ENCODE assay signal across 8 mouse cellular contexts in the genomic region with DNA sequence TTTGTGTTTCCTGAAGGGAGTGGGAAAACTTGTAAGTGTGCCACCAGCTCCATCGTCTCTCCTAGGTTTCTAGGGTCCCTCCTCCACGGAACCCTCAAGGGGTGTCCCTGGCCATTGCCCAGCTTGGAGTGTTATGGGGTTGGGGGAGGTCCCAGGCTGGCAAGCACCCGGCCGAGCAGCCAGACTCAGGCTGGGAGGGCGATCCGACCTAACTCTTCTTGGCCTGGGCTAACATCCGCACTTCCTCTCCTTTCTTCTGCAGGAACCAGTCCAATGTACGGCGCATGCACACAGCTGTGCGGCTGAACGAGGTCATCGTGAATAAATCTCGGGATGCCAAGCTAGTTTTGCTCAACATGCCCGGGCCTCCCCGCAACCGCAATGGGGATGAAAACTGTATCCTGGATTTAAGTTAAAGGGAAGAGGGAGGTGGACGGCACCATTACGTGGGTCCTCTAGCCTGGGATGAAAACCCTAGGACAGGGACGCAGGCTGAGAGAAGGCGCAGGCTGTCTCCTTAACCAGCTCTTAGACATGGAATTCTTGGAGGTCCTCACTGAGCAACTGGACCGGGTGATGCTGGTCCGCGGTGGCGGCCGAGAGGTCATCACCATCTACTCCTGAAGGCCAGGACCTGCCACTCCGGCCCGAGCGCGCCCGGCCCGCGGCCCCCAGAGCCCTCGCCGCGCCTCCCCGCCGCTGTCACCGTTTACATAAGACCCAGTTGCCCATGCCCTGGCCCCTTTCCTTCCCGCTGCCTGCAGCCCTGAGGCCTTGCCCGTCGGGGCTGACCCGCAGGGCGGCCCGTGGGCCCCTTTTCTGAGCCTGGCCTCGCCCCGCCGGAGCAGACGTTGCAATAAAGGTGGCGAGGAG. TPM values are rescaled to one million over a fixed set of nuclear protein-coding genes. Genes with fewer than 3 reads are reported as not detected.
DNase-seq lines count a peak whose midpoint lies in the region; ATAC-seq and TF ChIP-seq lines count a peak whose summit lies in the region.

No protein-coding gene starts in this region.

- 13% methylated on average over 49 of the region's 49 CpGs for WGBS in heart, embryonic 10.5 days
- 10% methylated on average over 49 of the region's 49 CpGs for WGBS in limb, embryonic 15.5 days
- WGBS in small intestine, adult 2 months: 13% methylated on average over 49 of the region's 49 CpGs

- no peak for TF ChIP-seq POLR2A in testis, adult 2 months (IDR thresholded peaks at IDR 0.05; ENCODE audit: control insufficient read depth, low read depth, low read length)
- no peak for TF ChIP-seq POLR2A in small intestine, adult 2 months (IDR thresholded peaks at IDR 0.05; ENCODE audit: low read depth, low read length)

- peak overlapping the region; percentile 15; the same call in 1 of the 2 replicates for H3K9ac ChIP-seq in limb, embryonic 15.5 days

- intact Hi-C loops in left cerebral cortex, postnatal 36 days (cut with DNase I): no loop called here

- H3K9me3 ChIP-seq in heart, embryonic 10.5 days: no peaks in the 10 kb centered on the region
- H3K9me3 ChIP-seq in limb, embryonic 15.5 days: no peaks in the 10 kb centered on the region

- H3K27me3 ChIP-seq in testis, adult 2 months (ENCODE audit: control insufficient read depth, insufficient read depth, low read length): no peaks in the 10 kb centered on the region
- H3K27me3 ChIP-seq in heart, embryonic 10.5 days (ENCODE audit: insufficient read depth, poor library complexity, severe bottlenecking): peaks cover 86% of the 10 kb centered on the region
- peaks cover 69% of the 10 kb centered on the region for H3K27me3 ChIP-seq in limb, embryonic 15.5 days
- H3K27me3 ChIP-seq in small intestine, adult 2 months (ENCODE audit: control insufficient read depth, insufficient read depth, low read length): 0 out of 2 replicates have a peak, but pooled peaks cover 7% of the 10 kb centered on the region

- H3K27ac ChIP-seq in testis, adult 2 months (ENCODE audit: control insufficient read depth, insufficient read depth, low read depth, low read length): no peak overlapping the region
- H3K27ac ChIP-seq in heart, embryonic 10.5 days: no peak overlapping the region; the same call in 1 of the 2 replicates
- no peak overlapping the region for H3K27ac ChIP-seq in limb, embryonic 15.5 days
- H3K27ac ChIP-seq in small intestine, adult 2 months (ENCODE audit: insufficient read depth, low read depth, low read length): no peak overlapping the region

- peaks cover 5% of the 10 kb centered on the region for H3K36me3 ChIP-seq in testis, adult 2 months (ENCODE audit: control insufficient read depth, insufficient read depth, low read length)
- H3K36me3 ChIP-seq in heart, embryonic 10.5 days: peaks cover 36% of the 10 kb centered on the region
- H3K36me3 ChIP-seq in limb, embryonic 15.5 days: peaks cover 30% of the 10 kb centered on the region
- H3K36me3 ChIP-seq in small intestine, adult 2 months (ENCODE audit: control insufficient read depth, insufficient read depth, low read length): peaks cover 20% of the 10 kb centered on the region

- H3K4me3 ChIP-seq in testis, adult 2 months (ENCODE audit: control insufficient read depth, low read depth, low read length): peak overlapping the region; percentile 9; the same call in 1 of the 2 replicates
- peak overlapping the region; percentile 58 for H3K4me3 ChIP-seq in heart, embryonic 10.5 days
- H3K4me3 ChIP-seq in limb, embryonic 15.5 days: peak overlapping the region; percentile 36
- H3K4me3 ChIP-seq in small intestine, adult 2 months (ENCODE audit: low read depth, low read length): peak overlapping the region; percentile 44; the same call in 1 of the 2 replicates

- no peak for TF ChIP-seq CTCF in testis, adult 2 months (IDR thresholded peaks at IDR 0.05; ENCODE audit: control insufficient read depth, insufficient read depth, insufficient replicate concordance, low read depth, low read length)
- TF ChIP-seq CTCF in small intestine, adult 2 months (IDR thresholded peaks at IDR 0.05; ENCODE audit: extremely low read depth, insufficient read length, insufficient replicate concordance, low read depth, low read length): no peak

- peak overlapping the region; percentile 77 for H3K4me2 ChIP-seq in limb, embryonic 15.5 days

- ATAC-seq in limb, embryonic 15.5 days (ENCODE audit: insufficient number of reproducible peaks, low FRiP score, low TSS enrichment, low read depth): no peak
- ATAC-seq in erythroblast, adult 5-6 weeks (replicated peaks; ENCODE audit: low FRiP score, poor library complexity, severe bottlenecking): no peak

- DNase-seq in testis, postnatal 14 days (ENCODE audit: low spot score): no peak
- no peak for DNase-seq in heart, embryonic 10.5 days (ENCODE audit: low spot score)
- DNase-seq in left cerebral cortex, postnatal 36 days (ENCODE audit: low spot score in 2 of 2): no peak
- DNase-seq in adrenal gland, postnatal 25 days: no peak

- peaks cover 18% of the 10 kb centered on the region for H3K4me1 ChIP-seq in testis, adult 2 months (ENCODE audit: control insufficient read depth, insufficient read depth, low read length)
- H3K4me1 ChIP-seq in heart, embryonic 10.5 days: peaks cover 19% of the 10 kb centered on the region
- peaks cover 21% of the 10 kb centered on the region for H3K4me1 ChIP-seq in limb, embryonic 15.5 days
- H3K4me1 ChIP-seq in small intestine, adult 2 months (ENCODE audit: control insufficient read depth, insufficient read depth, insufficient read length, low read length): peaks cover 6% of the 10 kb centered on the region

RNA-seq across cellular contexts. Expression of gene Slc12a5, which starts 36.5 kb away (rescaled TPM):
- 15.9 and 16.6 TPM in 2 replicates for polyA plus RNA-seq in testis, adult 2 months (2012; rRNA removed)
- 0.74 and 0.92 TPM in 2 replicates for polyA plus RNA-seq in heart, embryonic 10.5 days (2016; fragmentation: Nextera tagmentation; extraction: Ambion mirVana)
- 0.51 and 0.97 TPM in 2 replicates for polyA plus RNA-seq in limb, embryonic 15.5 days (2015; fragmentation: Nextera tagmentation; extraction: Ambion mirVana)
- 0.57 and 0.60 TPM in 2 replicates for polyA plus RNA-seq in small intestine, adult 2 months (2012; rRNA removed)
- total RNA-seq in left cerebral cortex, postnatal 36 days (2021): 100 to 1,000 TPM; 521 to 559 TPM
- not detected in 2 replicates for total RNA-seq in erythroblast, adult 5-6 weeks (2015; ENCODE audit: low replicate concordance)
- not detected in 2 replicates for total RNA-seq in erythroblast, adult 5-6 weeks (2017; ENCODE audit: low replicate concordance)
- 7.2 and 10.6 TPM in 2 replicates for total RNA-seq in adrenal gland, postnatal 25 days (2021)

RNA-seq across cellular contexts. Expression of gene Ncoa5, which starts 37.6 kb away (rescaled TPM):
- polyA plus RNA-seq in testis, adult 2 months (2012; rRNA removed): 37.0 and 40.3 TPM in 2 replicates
- polyA plus RNA-seq in heart, embryonic 10.5 days (2016; fragmentation: Nextera tagmentation; extraction: Ambion mirVana): 52.8 and 64.2 TPM in 2 replicates
- 51.9 and 62.9 TPM in 2 replicates for polyA plus RNA-seq in limb, embryonic 15.5 days (2015; fragmentation: Nextera tagmentation; extraction: Ambion mirVana)
- polyA plus RNA-seq in small intestine, adult 2 months (2012; rRNA removed): 8.6 and 16.5 TPM in 2 replicates
- 10 to 100 TPM; 41.4 to 66.1 TPM for total RNA-seq in left cerebral cortex, postnatal 36 days (2021)
- total RNA-seq in erythroblast, adult 5-6 weeks (2015; ENCODE audit: low replicate concordance): 1.2 and 5.4 TPM in 2 replicates
- total RNA-seq in erythroblast, adult 5-6 weeks (2017; ENCODE audit: low replicate concordance): 10.3 and 15.6 TPM in 2 replicates
- 34.1 and 46.2 TPM in 2 replicates for total RNA-seq in adrenal gland, postnatal 25 days (2021)

RNA-seq across cellular contexts. Expression of gene Mmp9, which starts 56.5 kb away (rescaled TPM):
- 0.37 and 0.61 TPM in 2 replicates for polyA plus RNA-seq in testis, adult 2 months (2012; rRNA removed)
- polyA plus RNA-seq in heart, embryonic 10.5 days (2016; fragmentation: Nextera tagmentation; extraction: Ambion mirVana): 0.53 and 1.1 TPM in 2 replicates
- polyA plus RNA-seq in limb, embryonic 15.5 days (2015; fragmentation: Nextera tagmentation; extraction: Ambion mirVana): 22.2 and 52.4 TPM in 2 replicates
- 11.1 and 12.1 TPM in 2 replicates for polyA plus RNA-seq in small intestine, adult 2 months (2012; rRNA removed)
- 1 to 10 TPM; 1.7 to 2.1 TPM for total RNA-seq in left cerebral cortex, postnatal 36 days (2021)
- 73.6 and 120 TPM in 2 replicates for total RNA-seq in erythroblast, adult 5-6 weeks (2015; ENCODE audit: low replicate concordance)
- 31.4 and 35.7 TPM in 2 replicates for total RNA-seq in erythroblast, adult 5-6 weeks (2017; ENCODE audit: low replicate concordance)
- total RNA-seq in adrenal gland, postnatal 25 days (2021): 0.33 and 0.43 TPM in 2 replicates

RNA-seq across cellular contexts. Expression of gene Cd40, which starts 58.3 kb away (rescaled TPM):
- polyA plus RNA-seq in testis, adult 2 months (2012; rRNA removed): 0.54 and 0.99 TPM in 2 replicates
- polyA plus RNA-seq in heart, embryonic 10.5 days (2016; fragmentation: Nextera tagmentation; extraction: Ambion mirVana): 7.8 and 11.9 TPM in 2 replicates
- 7.0 and 7.5 TPM in 2 replicates for polyA plus RNA-seq in limb, embryonic 15.5 days (2015; fragmentation: Nextera tagmentation; extraction: Ambion mirVana)
- polyA plus RNA-seq in small intestine, adult 2 months (2012; rRNA removed): 4.7 and 6.4 TPM in 2 replicates
- total RNA-seq in left cerebral cortex, postnatal 36 days (2021): 1 to 10 TPM; 1.0 to 1.6 TPM
- 10.2 TPM in 1 of 2 replicates, not detected in the other for total RNA-seq in erythroblast, adult 5-6 weeks (2015; ENCODE audit: low replicate concordance)
- 3.6 and 5.1 TPM in 2 replicates for total RNA-seq in erythroblast, adult 5-6 weeks (2017; ENCODE audit: low replicate concordance)
- total RNA-seq in adrenal gland, postnatal 25 days (2021): 2.1 and 3.9 TPM in 2 replicates
